Mouse (Mus musculus) midbrain, embryonic 16.5 days (tissue): ENCODE data around the gene 0610009B22Rik. TPM values are rescaled to one million over a fixed set of nuclear protein-coding genes. Genes with fewer than 3 reads are reported as not detected.
"Not testable (repeated sequence)": the region's sequence is repeated elsewhere in the genome, so short reads cannot be mapped to it uniquely, and the experiment has no call there.

Source experiments
- ATAC-seq: fragments of 200-750 bp; cut with Nextera tagmentation; 2 replicates; pipeline ENCODE4 v1.8.0; 2017; ENCODE audit warnings: moderate TSS enrichment
- H3K27ac ChIP-seq: fragments of 300-500 bp; sonication (generic); 2 replicates; pipeline ENCODE4 v1.5.1; 2014; ENCODE audit warnings: mild to moderate bottlenecking, low read length, mixed read lengths
- H3K27me3 ChIP-seq: fragments of 300-500 bp; sonication (generic); 2 replicates; pipeline ENCODE4 v1.6.1; 2014; ENCODE audit warnings: low read depth, low read length, mixed read lengths; ENCODE audit not compliant: control insufficient read depth, insufficient read depth
- H3K36me3 ChIP-seq: fragments of 300-500 bp; sonication (generic); 2 replicates; pipeline ENCODE4 v1.6.1; 2014; ENCODE audit warnings: mild to moderate bottlenecking, low read length, moderate library complexity, mixed read lengths; ENCODE audit not compliant: control insufficient read depth, insufficient read depth
- H3K4me1 ChIP-seq: fragments of 300-500 bp; sonication (generic); 2 replicates; pipeline ENCODE4 v1.6.1; 2014; ENCODE audit warnings: mild to moderate bottlenecking, low read length, mixed read lengths; ENCODE audit not compliant: control insufficient read depth, insufficient read depth
- H3K4me2 ChIP-seq: fragments of 300-500 bp; sonication (generic); 2 replicates; pipeline ENCODE4 v1.6.1; 2014; ENCODE audit warnings: mild to moderate bottlenecking, low read length, mixed read lengths
- H3K4me3 ChIP-seq: fragments of 300-500 bp; sonication (generic); 2 replicates; pipeline ENCODE4 v1.5.1; 2014; ENCODE audit warnings: low read depth, mild to moderate bottlenecking, low read length, moderate library complexity, mixed read lengths
- H3K9ac ChIP-seq: fragments of 300-500 bp; sonication (generic); 2 replicates; pipeline ENCODE4 v1.6.1; 2014; ENCODE audit warnings: low read depth, low read length, mixed read lengths
- H3K9me3 ChIP-seq: fragments of 300-500 bp; sonication (generic); replicated peaks from 2 replicates; pipeline ENCODE4 v1.6.1; 2014; ENCODE audit warnings: mild to moderate bottlenecking, low read length, mixed read lengths; ENCODE audit not compliant: control insufficient read depth, poor library complexity, severe bottlenecking
- WGBS: fragments of 180-500 bp; shearing (Covaris S2); extraction: QIAGEN DNeasy Blood & Tissue Kit; methylation state at CpG from one replicate; pipeline ENCODE4 v1.1.7; 2014; 5-methylcytosine and 5-hydroxymethylcytosine counted together
- polyA plus RNA-seq: library from polyadenylated mRNA; unstranded; fragments of >200 nt; fragmentation: Nextera tagmentation; extraction: Ambion mirVana; gene quantifications from 2 replicates; pipeline ENCODE4 v1.2.1, GENCODE M21; 2015

0610009B22Rik gene
- polyA plus RNA-seq, 1 experiment from 2014 or later, result 91.5 TPM

DNA sequence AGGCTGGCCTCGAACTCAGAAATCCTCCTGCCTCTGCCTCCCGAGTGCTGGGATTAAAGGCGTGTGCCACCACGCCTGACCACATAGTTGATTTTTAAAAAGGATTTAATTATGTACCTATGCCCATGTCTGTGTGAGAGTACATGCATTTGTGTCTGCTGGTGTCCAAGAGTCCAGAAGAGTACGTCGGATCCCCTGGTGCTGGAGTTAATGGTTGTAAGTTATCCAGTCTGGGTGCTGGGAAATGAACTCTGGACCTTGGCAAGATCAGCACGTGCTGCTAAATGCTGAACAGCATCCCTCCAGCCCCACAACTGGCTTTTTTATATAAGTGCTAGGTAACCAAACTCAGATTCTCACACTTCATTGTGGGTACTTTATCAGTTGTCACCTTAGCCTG is 17.8 kb downstream of the 0610009B22Rik start:
- no peak overlapping the region for H3K27ac ChIP-seq
- H3K4me3 ChIP-seq, result no peak overlapping the region
- no peaks in the 10 kb centered on the region for H3K36me3 ChIP-seq
- no peak for ATAC-seq
- H3K9ac ChIP-seq, result no peak overlapping the region
- H3K9me3 ChIP-seq, result no peaks in the 10 kb centered on the region
- H3K4me2 ChIP-seq, result no peak overlapping the region
- H3K27me3 ChIP-seq, result no peaks in the 10 kb centered on the region
- 98% methylated on average over 7 of the region's 7 CpGs for WGBS
- H3K4me1 ChIP-seq, result no peaks in the 10 kb centered on the region

DNA sequence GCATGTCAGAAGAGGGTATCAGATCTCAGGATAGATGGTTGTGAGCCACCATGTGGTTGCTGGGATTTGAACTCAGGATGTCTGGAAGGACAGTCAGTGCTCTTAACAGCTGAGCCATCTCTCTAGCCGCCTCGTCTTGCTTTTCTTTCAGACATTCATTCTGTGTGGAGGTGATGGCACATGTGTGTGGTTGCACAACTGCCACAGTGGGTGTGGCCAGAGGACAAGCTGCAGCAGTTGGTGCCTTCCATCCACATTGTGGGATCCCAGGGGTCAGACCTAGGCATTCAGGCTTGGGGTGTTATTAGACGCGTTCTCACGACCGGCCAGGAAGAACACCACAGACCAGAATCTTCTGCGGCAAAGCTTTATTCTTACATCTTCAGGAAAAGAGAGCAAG is 23.9 kb downstream of the 0610009B22Rik start:
- ATAC-seq, H3K36me3 ChIP-seq, H3K27me3 ChIP-seq, H3K9me3 ChIP-seq, H3K9ac ChIP-seq, H3K4me1 ChIP-seq, H3K4me3 ChIP-seq, H3K4me2 ChIP-seq, H3K27ac ChIP-seq: not testable (repeated sequence)
- 95% methylated on average over 7 of the region's 7 CpGs for WGBS

DNA sequence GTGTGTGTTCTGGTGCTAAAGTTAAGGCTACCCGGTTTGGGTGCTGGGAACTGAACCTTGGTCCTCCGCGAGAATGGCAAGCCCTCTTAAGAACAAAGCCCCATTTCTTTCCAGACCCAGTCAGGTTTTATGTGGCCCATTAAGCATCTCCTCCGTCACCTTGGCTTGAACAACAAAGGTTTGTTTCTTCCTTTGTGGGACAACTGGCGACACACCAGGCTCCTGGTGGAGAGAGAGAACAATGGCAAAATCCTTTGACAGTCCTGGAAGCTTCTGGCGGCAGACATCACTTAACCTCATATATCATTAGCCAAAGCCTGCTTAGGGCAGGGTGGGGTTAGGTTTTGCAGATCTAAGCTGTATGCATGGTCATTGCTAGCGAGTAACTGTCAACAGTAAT is 26.0 kb downstream of the 0610009B22Rik start:
- Histone ChIP-seq H3K4me3 (no peak overlapping the region), H3K4me2 (no peak overlapping the region), H3K9me3 (no peaks in the 10 kb centered on the region), H3K27ac (no peak overlapping the region), H3K27me3 (no peaks in the 10 kb centered on the region), H3K36me3 (no peaks in the 10 kb centered on the region), H3K4me1 (no peaks in the 10 kb centered on the region), H3K9ac (no peak overlapping the region)
- 73% methylated on average over 7 of the region's 7 CpGs for WGBS
- ATAC-seq, result no peak

DNA sequence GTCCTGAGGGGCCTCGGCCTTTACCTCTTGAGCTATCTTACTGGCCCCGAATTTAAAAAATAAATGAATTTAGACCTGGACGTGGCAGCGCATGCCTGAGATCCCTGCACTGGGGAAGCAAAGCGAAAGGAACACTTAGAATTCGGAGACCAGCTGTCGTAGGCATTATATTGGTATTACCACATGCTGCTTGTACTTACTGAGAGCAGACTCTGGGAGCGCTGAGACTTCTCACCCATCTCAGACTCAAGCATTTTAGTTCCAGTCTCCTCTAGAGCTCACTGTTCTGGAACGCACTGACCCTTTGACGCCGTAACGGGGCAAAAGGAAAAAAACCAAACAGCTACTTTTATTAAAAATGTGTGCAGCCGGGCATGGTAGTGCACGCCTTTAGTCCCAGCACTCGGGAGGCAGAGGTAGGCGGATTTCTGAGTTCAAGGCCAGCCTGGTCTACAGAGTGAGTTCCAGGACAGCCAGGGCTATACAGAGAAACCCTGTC is 26.8 kb downstream of the 0610009B22Rik start:
- Histone ChIP-seq H3K4me3 (no peak overlapping the region), H3K4me2 (no peak overlapping the region), H3K36me3 (no peaks in the 10 kb centered on the region), H3K9ac (no peak overlapping the region), H3K27ac (no peak overlapping the region), H3K9me3 (no peaks in the 10 kb centered on the region), H3K27me3 (no peaks in the 10 kb centered on the region), H3K4me1 (no peaks in the 10 kb centered on the region)
- 78% methylated on average over 16 of the region's 16 CpGs for WGBS
- no peak for ATAC-seq

DNA sequence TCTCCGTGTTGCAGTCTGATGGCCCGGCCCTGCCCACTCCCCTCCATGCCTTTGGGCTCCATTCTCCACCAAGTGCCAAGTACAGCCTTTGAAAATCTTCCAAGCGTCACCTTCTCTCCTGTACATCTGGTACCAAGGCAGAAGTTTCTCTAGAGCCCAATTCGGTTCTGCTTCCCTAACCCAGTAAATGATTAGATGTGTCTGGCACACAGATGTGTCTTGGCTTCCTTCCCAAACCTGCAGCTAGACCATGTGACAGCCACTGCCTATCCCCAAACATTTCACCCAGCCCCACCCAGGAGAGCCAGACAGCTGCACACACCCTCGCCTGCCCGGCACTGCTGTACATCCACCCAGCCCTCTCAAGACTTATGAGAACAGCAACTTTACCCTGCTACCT is 30.0 kb downstream of the 0610009B22Rik start:
- H3K27ac ChIP-seq, result no peak overlapping the region
- no peaks in the 10 kb centered on the region for H3K4me1 ChIP-seq
- H3K4me2 ChIP-seq, result no peak overlapping the region
- no peak for ATAC-seq
- no peaks in the 10 kb centered on the region for H3K9me3 ChIP-seq
- H3K9ac ChIP-seq, result no peak overlapping the region
- H3K36me3 ChIP-seq, result no peaks in the 10 kb centered on the region
- H3K4me3 ChIP-seq, result no peak overlapping the region
- H3K27me3 ChIP-seq, result no peaks in the 10 kb centered on the region
- WGBS, result 75% methylated on average over 6 of the region's 6 CpGs

DNA sequence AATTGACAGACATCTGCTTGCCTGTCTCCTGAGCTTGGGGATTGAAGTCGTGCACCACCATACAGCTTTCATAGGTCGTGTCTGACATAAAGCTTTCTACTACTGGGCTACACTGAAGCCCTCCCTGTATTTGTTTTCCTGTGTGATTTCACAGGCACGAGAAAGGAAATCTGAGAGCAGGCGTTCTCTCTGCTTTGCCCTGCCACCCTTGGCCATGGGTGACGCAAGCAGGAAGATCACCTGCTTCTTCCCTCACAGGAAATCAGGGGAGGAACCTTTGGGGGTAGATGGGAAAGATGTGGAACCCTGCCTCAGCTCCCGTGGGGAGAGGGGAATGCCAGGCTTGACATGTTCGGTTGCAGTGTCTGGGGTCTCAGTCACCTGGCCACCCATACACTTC is 30.4 kb downstream of the 0610009B22Rik start:
- Histone ChIP-seq H3K4me2 (no peak overlapping the region), H3K27me3 (no peaks in the 10 kb centered on the region), H3K27ac (no peak overlapping the region), H3K4me1 (no peaks in the 10 kb centered on the region), H3K9ac (no peak overlapping the region), H3K36me3 (no peaks in the 10 kb centered on the region), H3K4me3 (no peak overlapping the region), H3K9me3 (no peaks in the 10 kb centered on the region)
- WGBS, result 74% methylated on average over 7 of the region's 7 CpGs
- ATAC-seq, result no peak

DNA sequence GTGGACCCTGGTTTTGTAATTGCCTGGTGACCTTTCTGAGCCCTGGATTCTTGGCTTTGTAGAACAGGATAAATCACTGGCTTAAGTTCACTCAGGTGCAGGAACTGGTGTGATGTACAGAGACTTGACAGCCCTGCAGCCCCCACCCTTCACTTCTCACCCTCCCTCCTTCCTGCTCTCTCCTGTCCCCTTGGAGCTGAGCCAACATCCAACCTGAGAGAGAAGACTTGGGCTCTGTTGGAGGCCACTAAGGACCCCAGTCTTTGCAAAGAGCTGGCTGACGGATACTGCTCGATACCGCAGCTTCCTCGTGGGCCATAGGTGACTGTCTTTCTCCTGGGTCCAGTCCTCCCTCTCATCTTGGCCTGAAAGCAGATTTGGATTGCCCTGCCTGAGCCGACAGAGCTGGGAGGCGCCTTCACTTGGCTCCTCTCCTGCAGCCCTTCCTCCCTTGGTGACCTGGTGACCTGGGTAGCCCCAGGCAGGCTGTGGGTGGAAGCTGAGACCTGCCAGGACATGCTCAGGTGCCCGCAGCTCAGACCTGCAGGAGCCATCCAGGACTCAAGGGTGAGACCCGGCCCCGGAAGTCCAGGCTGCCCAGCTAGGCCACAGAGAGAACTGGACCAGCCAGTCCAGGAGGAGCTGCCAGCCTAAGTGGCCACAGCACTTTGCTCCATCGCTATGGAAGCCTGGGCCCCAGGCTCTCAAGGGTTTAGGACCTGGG is 31.7 kb downstream of the 0610009B22Rik start:
- 86% methylated on average over 10 of the region's 10 CpGs for WGBS
- no peak for ATAC-seq

DNA sequence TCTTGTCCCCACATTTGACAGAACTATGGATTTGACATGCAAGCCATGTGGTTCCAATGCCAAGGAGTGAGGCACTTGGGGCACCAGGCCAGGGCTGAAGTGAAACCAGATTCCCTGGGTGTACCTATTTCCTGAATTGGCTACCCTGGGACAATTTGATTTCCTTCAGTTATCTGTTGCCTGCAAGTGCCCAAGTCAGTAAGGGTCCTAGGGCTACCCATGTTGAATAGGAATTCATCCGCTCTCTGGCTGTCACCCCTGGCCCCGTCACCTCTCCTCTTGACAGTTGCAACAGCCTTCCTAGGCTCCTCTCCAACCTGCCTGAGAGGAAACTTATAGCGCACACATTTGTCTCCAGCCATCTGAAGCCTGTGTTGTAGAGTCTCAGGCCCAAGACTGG is 33.8 kb downstream of the 0610009B22Rik start:
- no peak for ATAC-seq
- H3K27ac ChIP-seq, result no peak overlapping the region
- H3K27me3 ChIP-seq, result no peaks in the 10 kb centered on the region; the same call in 1 of the 2 replicates
- no peak overlapping the region for H3K4me3 ChIP-seq
- no peaks in the 10 kb centered on the region for H3K9me3 ChIP-seq
- peaks cover 3% of the 10 kb centered on the region for H3K4me1 ChIP-seq
- WGBS, result 95% methylated on average over 3 of the region's 3 CpGs
- H3K4me2 ChIP-seq, result no peak overlapping the region
- H3K36me3 ChIP-seq, result no peaks in the 10 kb centered on the region
- no peak overlapping the region for H3K9ac ChIP-seq

More for the DNA sequence above, 31.7 kb downstream of the 0610009B22Rik start:
- Histone ChIP-seq H3K27me3 (no peaks in the 10 kb centered on the region), H3K4me2 (no peak overlapping the region), H3K36me3 (no peaks in the 10 kb centered on the region), H3K27ac (no peak overlapping the region), H3K9ac (no peak overlapping the region), H3K9me3 (no peaks in the 10 kb centered on the region), H3K4me3 (no peak overlapping the region), H3K4me1 (no peaks in the 10 kb centered on the region)

DNA sequence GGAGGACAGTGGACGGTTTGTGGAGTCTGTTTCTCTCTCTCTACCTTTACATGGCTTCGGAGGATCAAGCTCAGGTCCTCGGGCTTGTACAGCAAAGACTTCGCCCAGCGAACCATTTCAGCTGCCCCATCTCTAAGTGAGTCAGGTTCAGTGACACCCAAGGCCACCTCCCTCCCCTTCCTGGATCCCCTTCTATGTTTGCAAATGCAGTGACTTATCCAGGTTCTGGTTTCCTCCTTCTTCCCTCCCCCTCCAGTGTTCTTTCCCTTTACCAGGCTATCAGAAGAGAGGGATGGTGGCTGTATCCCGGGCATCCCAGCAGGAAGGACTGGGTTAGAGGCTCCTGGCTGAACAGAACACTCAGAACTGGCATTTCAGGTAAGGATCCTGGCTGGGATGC is 34.9 kb downstream of the 0610009B22Rik start:
- H3K9me3 ChIP-seq, result no peaks in the 10 kb centered on the region
- no peak overlapping the region for H3K9ac ChIP-seq
- no peak for ATAC-seq
- H3K36me3 ChIP-seq, result no peaks in the 10 kb centered on the region
- no peak overlapping the region for H3K4me3 ChIP-seq
- no peak overlapping the region for H3K27ac ChIP-seq
- peaks cover 13% of the 10 kb centered on the region for H3K4me1 ChIP-seq
- 85% methylated on average over 6 of the region's 6 CpGs for WGBS
- peaks cover 6% of the 10 kb centered on the region; the same call in 1 of the 2 replicates for H3K27me3 ChIP-seq
- H3K4me2 ChIP-seq, result no peak overlapping the region
